Mouse (Mus musculus): Measurements from ENCODE around the gene Far2.

Gene Far2

GRCm38 (mm10) chr6:148218235-148219076 is 171.4 kb downstream of the Far2 start:
- DNase-seq (ENCODE audit: low spot score): no peak

- DNase-seq (ENCODE audit: low spot score): no peak
Observed at GRCm38 (mm10) chr6:148222686-148223085, 175.6 kb downstream of the Far2 start.

- no peak for DNase-seq (ENCODE audit: low spot score)
Observed at GRCm38 (mm10) chr6:148227542-148227941, 180.5 kb downstream of the Far2 start.
